Mouse (Mus musculus): ENCODE measurements around the gene Ryr1. TPM values are rescaled to one million over a fixed set of nuclear protein-coding genes. Genes with fewer than 3 reads are reported as not detected.

The Ryr1 gene
- polyA plus RNA-seq, 1 experiment from 2014 or later: 0.55 TPM

GRCm38 (mm10) chr7:29037261-29037660, 87.7 kb downstream of the Ryr1 start:
- Histone ChIP-seq H3K4me3 (ENCODE audit: low read depth, low read length) (no peak overlapping the region), H3K27me3 (ENCODE audit: control insufficient read depth, insufficient read depth, low read length) (no peaks in the 10 kb centered on the region), H3K9me3 (ENCODE audit: control insufficient read depth, low read length) (no peaks in the 10 kb centered on the region), H3K27ac (ENCODE audit: low read depth, low read length) (no peak overlapping the region), H3K9ac (ENCODE audit: low read length) (no peak overlapping the region), H3K36me3 (ENCODE audit: control insufficient read depth, insufficient read depth, low read length) (no peaks in the 10 kb centered on the region), H3K4me2 (no peak overlapping the region), H3K4me1 (ENCODE audit: control insufficient read depth, insufficient read depth, low read length) (peaks cover 5% of the 10 kb centered on the region)
- 87% methylated on average over 6 of the region's 6 CpGs for WGBS
- ATAC-seq (ENCODE audit: low FRiP score) (no peak), DNase-seq (ENCODE audit: low spot score, missing footprints) (no peak)

GRCm38 (mm10) chr7:29032685-29033084, 92.3 kb downstream of the Ryr1 start:
- ATAC-seq (ENCODE audit: low FRiP score) (no peak), DNase-seq (ENCODE audit: low spot score, missing footprints) (no peak)
- no peaks in the 10 kb centered on the region for H3K9me3 ChIP-seq (ENCODE audit: control insufficient read depth, low read length)
- no peak overlapping the region for H3K9ac ChIP-seq (ENCODE audit: low read length)
- 88% methylated on average over 5 of the region's 5 CpGs for WGBS
- no peak overlapping the region for H3K27ac ChIP-seq (ENCODE audit: low read depth, low read length)
- no peak overlapping the region for H3K4me2 ChIP-seq
- H3K4me3 ChIP-seq (ENCODE audit: low read depth, low read length): no peak overlapping the region
- no peaks in the 10 kb centered on the region for H3K4me1 ChIP-seq (ENCODE audit: control insufficient read depth, insufficient read depth, low read length)
- H3K36me3 ChIP-seq (ENCODE audit: control insufficient read depth, insufficient read depth, low read length): no peaks in the 10 kb centered on the region
- H3K27me3 ChIP-seq (ENCODE audit: control insufficient read depth, insufficient read depth, low read length): no peaks in the 10 kb centered on the region

- no peak overlapping the region for H3K4me2 ChIP-seq
- no peaks in the 10 kb centered on the region for H3K9me3 ChIP-seq (ENCODE audit: control insufficient read depth, low read length)
- H3K27ac ChIP-seq (ENCODE audit: low read depth, low read length): no peak overlapping the region
- WGBS: 93% methylated on average over 10 of the region's 10 CpGs
- no peak overlapping the region for H3K9ac ChIP-seq (ENCODE audit: low read length)
- no peaks in the 10 kb centered on the region for H3K36me3 ChIP-seq (ENCODE audit: control insufficient read depth, insufficient read depth, low read length)
- DNase-seq (ENCODE audit: low spot score, missing footprints) (no peak), ATAC-seq (ENCODE audit: low FRiP score) (no peak)
- H3K4me1 ChIP-seq (ENCODE audit: control insufficient read depth, insufficient read depth, low read length): no peaks in the 10 kb centered on the region
- H3K4me3 ChIP-seq (ENCODE audit: low read depth, low read length): no peak overlapping the region
- no peaks in the 10 kb centered on the region for H3K27me3 ChIP-seq (ENCODE audit: control insufficient read depth, insufficient read depth, low read length)
Measured at GRCm38 (mm10) chr7:29031641-29032040, 93.3 kb downstream of the Ryr1 start.

GRCm38 (mm10) chr7:29029690-29030656, 95.0 kb downstream of the Ryr1 start:
- no peak for DNase-seq (ENCODE audit: low spot score, missing footprints)
- no peak for ATAC-seq (ENCODE audit: low FRiP score)
- Histone ChIP-seq H3K27ac (ENCODE audit: low read depth, low read length) (no peak overlapping the region), H3K4me2 (no peak overlapping the region), H3K4me1 (ENCODE audit: control insufficient read depth, insufficient read depth, low read length) (no peaks in the 10 kb centered on the region), H3K36me3 (ENCODE audit: control insufficient read depth, insufficient read depth, low read length) (no peaks in the 10 kb centered on the region), H3K9me3 (ENCODE audit: control insufficient read depth, low read length) (no peaks in the 10 kb centered on the region), H3K9ac (ENCODE audit: low read length) (no peak overlapping the region), H3K4me3 (ENCODE audit: low read depth, low read length) (no peak overlapping the region), H3K27me3 (ENCODE audit: control insufficient read depth, insufficient read depth, low read length) (no peaks in the 10 kb centered on the region)
- 90% methylated on average over 14 of the region's 14 CpGs for WGBS

- ATAC-seq (ENCODE audit: low FRiP score) (no peak), DNase-seq (ENCODE audit: low spot score, missing footprints) (no peak)
- Histone ChIP-seq H3K9ac (ENCODE audit: low read length) (no peak overlapping the region), H3K27me3 (ENCODE audit: control insufficient read depth, insufficient read depth, low read length) (no peaks in the 10 kb centered on the region), H3K9me3 (ENCODE audit: control insufficient read depth, low read length) (no peaks in the 10 kb centered on the region), H3K4me2 (no peak overlapping the region), H3K27ac (ENCODE audit: low read depth, low read length) (no peak overlapping the region), H3K4me3 (ENCODE audit: low read depth, low read length) (no peak overlapping the region), H3K4me1 (ENCODE audit: control insufficient read depth, insufficient read depth, low read length) (no peaks in the 10 kb centered on the region), H3K36me3 (ENCODE audit: control insufficient read depth, insufficient read depth, low read length) (no peaks in the 10 kb centered on the region)
- 79% methylated on average over 6 of the region's 6 CpGs for WGBS
Measured at GRCm38 (mm10) chr7:29028761-29029160, 96.2 kb downstream of the Ryr1 start.

GRCm38 (mm10) chr7:29026811-29027210, 98.2 kb downstream of the Ryr1 start:
- Histone ChIP-seq H3K4me2 (no peak overlapping the region), H3K27me3 (ENCODE audit: control insufficient read depth, insufficient read depth, low read length) (no peaks in the 10 kb centered on the region), H3K27ac (ENCODE audit: low read depth, low read length) (no peak overlapping the region), H3K4me1 (ENCODE audit: control insufficient read depth, insufficient read depth, low read length) (no peaks in the 10 kb centered on the region), H3K9ac (ENCODE audit: low read length) (no peak overlapping the region), H3K9me3 (ENCODE audit: control insufficient read depth, low read length) (no peaks in the 10 kb centered on the region), H3K36me3 (ENCODE audit: control insufficient read depth, insufficient read depth, low read length) (no peaks in the 10 kb centered on the region), H3K4me3 (ENCODE audit: low read depth, low read length) (no peak overlapping the region)
- DNase-seq (ENCODE audit: low spot score, missing footprints): no peak
- ATAC-seq (ENCODE audit: low FRiP score): no peak
- WGBS: 73% methylated on average over 4 of the region's 4 CpGs

- Histone ChIP-seq H3K4me2 (no peak overlapping the region), H3K4me1 (ENCODE audit: control insufficient read depth, insufficient read depth, low read length) (no peaks in the 10 kb centered on the region), H3K27ac (ENCODE audit: low read depth, low read length) (no peak overlapping the region), H3K36me3 (ENCODE audit: control insufficient read depth, insufficient read depth, low read length) (no peaks in the 10 kb centered on the region), H3K4me3 (ENCODE audit: low read depth, low read length) (no peak overlapping the region), H3K9ac (ENCODE audit: low read length) (no peak overlapping the region), H3K27me3 (ENCODE audit: control insufficient read depth, insufficient read depth, low read length) (no peaks in the 10 kb centered on the region), H3K9me3 (ENCODE audit: control insufficient read depth, low read length) (no peaks in the 10 kb centered on the region)
- ATAC-seq (ENCODE audit: low FRiP score) (no peak), DNase-seq (ENCODE audit: low spot score, missing footprints) (no peak)
- 94% methylated on average over 5 of the region's 5 CpGs for WGBS
Measured at GRCm38 (mm10) chr7:29026195-29026594, 98.8 kb downstream of the Ryr1 start.

- H3K36me3 ChIP-seq (ENCODE audit: control insufficient read depth, insufficient read depth, low read length): no peaks in the 10 kb centered on the region
- H3K9me3 ChIP-seq (ENCODE audit: control insufficient read depth, low read length): no peaks in the 10 kb centered on the region
- no peak overlapping the region for H3K4me2 ChIP-seq
- H3K27ac ChIP-seq (ENCODE audit: low read depth, low read length): no peak overlapping the region
- 83% methylated on average over 7 of the region's 7 CpGs for WGBS
- no peaks in the 10 kb centered on the region for H3K4me1 ChIP-seq (ENCODE audit: control insufficient read depth, insufficient read depth, low read length)
- no peak overlapping the region for H3K4me3 ChIP-seq (ENCODE audit: low read depth, low read length)
- H3K27me3 ChIP-seq (ENCODE audit: control insufficient read depth, insufficient read depth, low read length): peaks cover 6% of the 10 kb centered on the region
- ATAC-seq (ENCODE audit: low FRiP score) (no peak), DNase-seq (ENCODE audit: low spot score, missing footprints) (no peak)
- no peak overlapping the region for H3K9ac ChIP-seq (ENCODE audit: low read length)
Measured at GRCm38 (mm10) chr7:29025566-29025965, 99.4 kb downstream of the Ryr1 start.

- Histone ChIP-seq H3K4me3 (ENCODE audit: low read depth, low read length) (no peak overlapping the region), H3K4me1 (ENCODE audit: control insufficient read depth, insufficient read depth, low read length) (peaks cover 6% of the 10 kb centered on the region), H3K27ac (ENCODE audit: low read depth, low read length) (no peak overlapping the region), H3K36me3 (ENCODE audit: control insufficient read depth, insufficient read depth, low read length) (no peaks in the 10 kb centered on the region), H3K27me3 (ENCODE audit: control insufficient read depth, insufficient read depth, low read length) (peaks cover 26% of the 10 kb centered on the region), H3K4me2 (no peak overlapping the region), H3K9me3 (ENCODE audit: control insufficient read depth, low read length) (no peaks in the 10 kb centered on the region), H3K9ac (ENCODE audit: low read length) (no peak overlapping the region)
- DNase-seq (ENCODE audit: low spot score, missing footprints): no peak
- no peak for ATAC-seq (ENCODE audit: low FRiP score)
- 85% methylated on average over 8 of the region's 8 CpGs for WGBS
Measured at GRCm38 (mm10) chr7:29023514-29023913, 101.5 kb downstream of the Ryr1 start.

Measured in midbrain, embryonic 11.5 days (tissue).